In genomic region chr7:100550338-100551007, GRCm38 (mm10) we compare ENCODE assay signal across 8 mouse cellular contexts. TPM values are rescaled to one million over a fixed set of nuclear protein-coding genes. Genes with fewer than 3 reads are reported as not detected.
DNase-seq lines count a peak whose midpoint lies in the region; ATAC-seq and TF ChIP-seq lines count a peak whose summit lies in the region.

No protein-coding gene starts in this region.

- no peak overlapping the region for H3K9ac ChIP-seq in hindbrain, postnatal 0 days (replicated peaks; ENCODE audit: low read length)
- H3K9ac ChIP-seq in hindbrain, embryonic 11.5 days (ENCODE audit: low read depth, low read length): no peak overlapping the region
- no peak overlapping the region for H3K9ac ChIP-seq in MEL (ENCODE audit: control insufficient read depth, low read depth, low read length, poor library complexity, severe bottlenecking)
- H3K9ac ChIP-seq in hindbrain, embryonic 13.5 days: no peak overlapping the region

- peak; percentile 15 for TF ChIP-seq RAD21 in MEL (IDR thresholded peaks at IDR 0.05; ENCODE audit: low read depth, low read length)

- 0 out of 2 replicates have a peak, but pooled peaks have one; percentile 14 for ATAC-seq in hindbrain, postnatal 0 days
- no peak for ATAC-seq in hindbrain, embryonic 11.5 days (ENCODE audit: low FRiP score)
- ATAC-seq in hindbrain, embryonic 13.5 days (ENCODE audit: low FRiP score): no peak

- TF ChIP-seq POLR2A in MEL (IDR thresholded peaks at IDR 0.05; ENCODE audit: control insufficient read depth in 1 of 2, insufficient read depth in 1 of 2, low read depth in 1 of 2, low read length in 2 of 2, poor library complexity in 1 of 2): no peak
- no peak for TF ChIP-seq POLR2A in brain, embryonic 14.5 days (IDR thresholded peaks at IDR 0.05; ENCODE audit: borderline replicate concordance, extremely low read depth, insufficient read depth, insufficient read length, poor library complexity, severe bottlenecking)

- H3K9me3 ChIP-seq in hindbrain, postnatal 0 days (ENCODE audit: low read length): no peaks in the 10 kb centered on the region
- H3K9me3 ChIP-seq in hindbrain, embryonic 11.5 days (ENCODE audit: control insufficient read depth, low read length): no peaks in the 10 kb centered on the region
- H3K9me3 ChIP-seq in MEL (replicated peaks; ENCODE audit: insufficient read depth, low read length): no peaks in the 10 kb centered on the region
- no peaks in the 10 kb centered on the region for H3K9me3 ChIP-seq in hindbrain, embryonic 13.5 days

- peaks cover 8% of the 10 kb centered on the region; the same call in 1 of the 2 replicates for H3K4me1 ChIP-seq in hindbrain, postnatal 0 days (ENCODE audit: insufficient read depth, low read length)
- no peaks in the 10 kb centered on the region for H3K4me1 ChIP-seq in hindbrain, embryonic 11.5 days (replicated peaks; ENCODE audit: control insufficient read depth, insufficient read depth, low read length)
- no peaks in the 10 kb centered on the region for H3K4me1 ChIP-seq in MEL (ENCODE audit: control insufficient read depth in 1 of 2, insufficient read depth in 2 of 2, low read length in 2 of 2)
- H3K4me1 ChIP-seq in hindbrain, embryonic 13.5 days (replicated peaks): peaks cover 12% of the 10 kb centered on the region

- H3K36me3 ChIP-seq in hindbrain, postnatal 0 days (ENCODE audit: insufficient read depth, low read length): peaks cover 7% of the 10 kb centered on the region; the same call in 1 of the 2 replicates
- no peaks in the 10 kb centered on the region for H3K36me3 ChIP-seq in hindbrain, embryonic 11.5 days (ENCODE audit: control insufficient read depth, insufficient read depth, low read length)
- no peaks in the 10 kb centered on the region; a peak in 1 of 4 replicates for H3K36me3 ChIP-seq in MEL (ENCODE audit: control insufficient read depth in 1 of 2, insufficient read depth in 2 of 2, low read length in 2 of 2)
- H3K36me3 ChIP-seq in hindbrain, embryonic 13.5 days: peaks cover 27% of the 10 kb centered on the region

- H3K27me3 ChIP-seq in hindbrain, postnatal 0 days (ENCODE audit: insufficient read depth, low read length): no peaks in the 10 kb centered on the region
- H3K27me3 ChIP-seq in hindbrain, embryonic 11.5 days (ENCODE audit: control insufficient read depth, insufficient read depth, low read length): no peaks in the 10 kb centered on the region
- no peaks in the 10 kb centered on the region for H3K27me3 ChIP-seq in MEL (ENCODE audit: control insufficient read depth in 1 of 2, insufficient read depth in 2 of 2, low read length in 2 of 2)
- no peaks in the 10 kb centered on the region for H3K27me3 ChIP-seq in hindbrain, embryonic 13.5 days

- no peaks in the 10 kb centered on the region for H3K79me2 ChIP-seq in MEL (ENCODE audit: control insufficient read depth, insufficient read depth, low read length, poor library complexity)

- H3K4me3 ChIP-seq in hindbrain, postnatal 0 days (ENCODE audit: low read length): no peak overlapping the region
- H3K4me3 ChIP-seq in hindbrain, embryonic 11.5 days (ENCODE audit: low read depth, low read length): no peak overlapping the region
- no peak overlapping the region for H3K4me3 ChIP-seq in MEL (ENCODE audit: control insufficient read depth in 1 of 2, insufficient read depth in 1 of 2, low read depth in 2 of 2, low read length in 2 of 2)
- H3K4me3 ChIP-seq in hindbrain, embryonic 13.5 days: no peak overlapping the region

- DNase-seq in hindbrain, postnatal 0 days (ENCODE audit: low spot score): peak; percentile 64
- DNase-seq in hindbrain, embryonic 11.5 days (ENCODE audit: low spot score): no peak
- DNase-seq in MEL (ENCODE audit: low read depth, low spot score): no peak
- peak; percentile 67 for DNase-seq in brain, embryonic 14.5 days (ENCODE audit: low read depth)
- DNase-seq in heart, postnatal 4 days: peak; percentile 42
- peak; percentile 65 for DNase-seq in right cerebral cortex, adult 18-20 months
- no peak for DNase-seq in spleen, adult 12 weeks (ENCODE audit: low spot score)

- no peak overlapping the region for H3K4me2 ChIP-seq in hindbrain, postnatal 0 days (ENCODE audit: low read depth, low read length)
- no peak overlapping the region for H3K4me2 ChIP-seq in hindbrain, embryonic 11.5 days (replicated peaks; ENCODE audit: low read depth, low read length)
- H3K4me2 ChIP-seq in hindbrain, embryonic 13.5 days: no peak overlapping the region

- peak; percentile 57 for TF ChIP-seq CTCF in hindbrain, postnatal 0 days (IDR thresholded peaks at IDR 0.05; ENCODE audit: low read depth)
- TF ChIP-seq CTCF in MEL (IDR thresholded peaks at IDR 0.05 in 2 of 3, conservative IDR thresholded peaks at IDR 0.05 in 1 of 3; ENCODE audit: control insufficient read depth in 1 of 3, insufficient read depth in 1 of 3, low read depth in 2 of 3, low read length in 3 of 3, poor library complexity in 1 of 3, severe bottlenecking in 1 of 3): peak; percentile 16 to 36 (median 25); a peak in 3 of 6 replicates
- peak; percentile 29; the same call in 1 of the 2 replicates for TF ChIP-seq CTCF in brain, embryonic 14.5 days (IDR thresholded peaks at IDR 0.05; ENCODE audit: borderline replicate concordance, extremely low read depth, insufficient read depth, insufficient read length)

- 42% methylated on average over 5 of the region's 5 CpGs for WGBS in hindbrain, postnatal 0 days
- 67% methylated on average over 5 of the region's 5 CpGs for whole genome bisulfite sequencing in hindbrain, embryonic 11.5 days
- 60% methylated on average over 5 of the region's 5 CpGs for WGBS in hindbrain, embryonic 13.5 days

- no peak overlapping the region for H3K27ac ChIP-seq in hindbrain, postnatal 0 days
- H3K27ac ChIP-seq in hindbrain, embryonic 11.5 days (ENCODE audit: low read depth, low read length): no peak overlapping the region
- no peak overlapping the region for H3K27ac ChIP-seq in MEL (ENCODE audit: control insufficient read depth, low read depth, low read length)
- H3K27ac ChIP-seq in hindbrain, embryonic 13.5 days: no peak overlapping the region

- TF ChIP-seq EP300 in MEL (IDR thresholded peaks at IDR 0.05; ENCODE audit: low read depth in 1 of 2, low read length in 2 of 2): no peak

RNA-seq across cellular contexts. Expression of gene Coa4, which starts 13.6 kb away (rescaled TPM):
- 2.8 and 7.6 TPM in 2 replicates for total RNA-seq in hindbrain, postnatal 0 days (2014; rRNA removed)
- polyA plus RNA-seq in hindbrain, postnatal 0 days (2015; fragmentation: Nextera tagmentation; extraction: Ambion mirVana): 4.9 and 6.2 TPM in 2 replicates
- polyA plus RNA-seq in hindbrain, embryonic 11.5 days (2014; fragmentation: Nextera tagmentation; extraction: Ambion mirVana): 20.6 and 22.8 TPM in 2 replicates
- total RNA-seq in MEL (2012; rRNA removed): 6.1 and 8.1 TPM in 2 replicates
- polyA plus RNA-seq in MEL (2012; ENCODE audit: insufficient read depth in 1 of 2, insufficient read length in 2 of 2, low read depth in 1 of 2, low replicate concordance in 2 of 2, missing spikeins in 1 of 2): 10 to 100 TPM in 1 of 2 experiments, not detected in 1; 13.8 TPM
- polyA plus RNA-seq in brain, embryonic 14.5 days (2012; rRNA removed): 14.1 and 15.3 TPM in 2 replicates
- total RNA-seq in heart, postnatal 4 days (2021): 10 to 100 TPM in 1 of 2 experiments, 1 to 10 TPM in 1; 9.7 to 10.6 TPM
- polyA plus RNA-seq in hindbrain, embryonic 13.5 days (2015; fragmentation: Nextera tagmentation; extraction: Ambion mirVana): 15.8 and 17.2 TPM in 2 replicates

RNA-seq across cellular contexts. Expression of gene Dnajb13, which starts 35.7 kb away (rescaled TPM):
- 3.9 and 7.1 TPM in 2 replicates for total RNA-seq in hindbrain, postnatal 0 days (2014; rRNA removed)
- 6.4 and 7.2 TPM in 2 replicates for polyA plus RNA-seq in hindbrain, postnatal 0 days (2015; fragmentation: Nextera tagmentation; extraction: Ambion mirVana)
- polyA plus RNA-seq in hindbrain, embryonic 11.5 days (2014; fragmentation: Nextera tagmentation; extraction: Ambion mirVana): 7.1 and 7.8 TPM in 2 replicates
- 2.0 and 2.2 TPM in 2 replicates for total RNA-seq in MEL (2012; rRNA removed)
- polyA plus RNA-seq in MEL (2012; ENCODE audit: insufficient read depth in 1 of 2, insufficient read length in 2 of 2, low read depth in 1 of 2, low replicate concordance in 2 of 2, missing spikeins in 1 of 2): 1 to 10 TPM in 1 of 2 experiments, not detected in 1; 3.6 TPM
- 4.6 and 7.0 TPM in 2 replicates for polyA plus RNA-seq in brain, embryonic 14.5 days (2012; rRNA removed)
- total RNA-seq in heart, postnatal 4 days (2021): not detected
- polyA plus RNA-seq in hindbrain, embryonic 13.5 days (2015; fragmentation: Nextera tagmentation; extraction: Ambion mirVana): 4.4 and 8.5 TPM in 2 replicates

RNA-seq across cellular contexts. Expression of gene Rab6a, which starts 56.7 kb away (rescaled TPM):
- total RNA-seq in hindbrain, postnatal 0 days (2014; rRNA removed): 241 and 270 TPM in 2 replicates
- 323 and 336 TPM in 2 replicates for polyA plus RNA-seq in hindbrain, postnatal 0 days (2015; fragmentation: Nextera tagmentation; extraction: Ambion mirVana)
- polyA plus RNA-seq in hindbrain, embryonic 11.5 days (2014; fragmentation: Nextera tagmentation; extraction: Ambion mirVana): 192 and 212 TPM in 2 replicates
- 43.2 and 45.1 TPM in 2 replicates for total RNA-seq in MEL (2012; rRNA removed)
- polyA plus RNA-seq in MEL (2012; ENCODE audit: insufficient read depth in 1 of 2, insufficient read length in 2 of 2, low read depth in 1 of 2, low replicate concordance in 2 of 2, missing spikeins in 1 of 2): 10 to 100 TPM; 58.4 to 92.8 TPM
- 137 and 166 TPM in 2 replicates for polyA plus RNA-seq in brain, embryonic 14.5 days (2012; rRNA removed)
- total RNA-seq in heart, postnatal 4 days (2021): 10 to 100 TPM; 84.1 to 84.7 TPM
- 224 and 226 TPM in 2 replicates for polyA plus RNA-seq in hindbrain, embryonic 13.5 days (2015; fragmentation: Nextera tagmentation; extraction: Ambion mirVana)

RNA-seq across cellular contexts. Expression of gene Ucp2, which starts 57.3 kb away (rescaled TPM):
- total RNA-seq in hindbrain, postnatal 0 days (2014; rRNA removed): 70.5 and 101 TPM in 2 replicates
- 112 and 113 TPM in 2 replicates for polyA plus RNA-seq in hindbrain, postnatal 0 days (2015; fragmentation: Nextera tagmentation; extraction: Ambion mirVana)
- 97.7 and 99.6 TPM in 2 replicates for polyA plus RNA-seq in hindbrain, embryonic 11.5 days (2014; fragmentation: Nextera tagmentation; extraction: Ambion mirVana)
- total RNA-seq in MEL (2012; rRNA removed): 139 and 156 TPM in 2 replicates
- 100 to 1,000 TPM in 1 of 2 experiments, not detected in 1; 724 TPM for polyA plus RNA-seq in MEL (2012; ENCODE audit: insufficient read depth in 1 of 2, insufficient read length in 2 of 2, low read depth in 1 of 2, low replicate concordance in 2 of 2, missing spikeins in 1 of 2)
- 44.7 and 53.9 TPM in 2 replicates for polyA plus RNA-seq in brain, embryonic 14.5 days (2012; rRNA removed)
- total RNA-seq in heart, postnatal 4 days (2021): 100 to 1,000 TPM; 338 to 355 TPM
- 75.2 and 78.6 TPM in 2 replicates for polyA plus RNA-seq in hindbrain, embryonic 13.5 days (2015; fragmentation: Nextera tagmentation; extraction: Ambion mirVana)

RNA-seq across cellular contexts. Expression of gene Mrpl48, which starts 57.6 kb away (rescaled TPM):
- 26.8 and 29.8 TPM in 2 replicates for total RNA-seq in hindbrain, postnatal 0 days (2014; rRNA removed)
- polyA plus RNA-seq in hindbrain, postnatal 0 days (2015; fragmentation: Nextera tagmentation; extraction: Ambion mirVana): 97.5 and 100 TPM in 2 replicates
- 62.9 and 73.1 TPM in 2 replicates for polyA plus RNA-seq in hindbrain, embryonic 11.5 days (2014; fragmentation: Nextera tagmentation; extraction: Ambion mirVana)
- total RNA-seq in MEL (2012; rRNA removed): 39.5 and 45.5 TPM in 2 replicates
- 10 to 100 TPM in 1 of 2 experiments, not detected in 1; 67.3 TPM for polyA plus RNA-seq in MEL (2012; ENCODE audit: insufficient read depth in 1 of 2, insufficient read length in 2 of 2, low read depth in 1 of 2, low replicate concordance in 2 of 2, missing spikeins in 1 of 2)
- 36.9 and 41.1 TPM in 2 replicates for polyA plus RNA-seq in brain, embryonic 14.5 days (2012; rRNA removed)
- 10 to 100 TPM; 74.9 to 78.5 TPM for total RNA-seq in heart, postnatal 4 days (2021)
- 81.8 and 91.8 TPM in 2 replicates for polyA plus RNA-seq in hindbrain, embryonic 13.5 days (2015; fragmentation: Nextera tagmentation; extraction: Ambion mirVana)

Comparison
In these comparisons a context has a peak if more than half of its experiments do, and no peak if none do; other contexts are left out.
1. DNase-seq: peak in hindbrain, postnatal 0 days (single experiment), brain, embryonic 14.5 days (single experiment), heart, postnatal 4 days (single experiment) and right cerebral cortex, adult 18-20 months (single experiment); none in hindbrain, embryonic 11.5 days (single experiment), MEL (single experiment) and spleen, adult 12 weeks (single experiment).
2. Peak in every context shown above with its lines, with median percentiles within 50 percentile points of each other: CTCF ChIP-seq.